Mouse (Mus musculus) T-cell, adult 2 months (primary cell): ENCODE results near the gene Cnnm1.

ENCODE experiments used
- DNase-seq: peaks from one replicate; pipeline ENCODE4 v3.0.0; 2022; ENCODE audit warnings: low spot score

Cnnm1 gene

GRCm38 (mm10) chr19:43546337-43547117 lies 106.3 kb downstream of the Cnnm1 start:
- DNase-seq: no peak
